Mouse (Mus musculus) heart, postnatal 0 days (tissue): ENCODE measurements at regions not wholly inside any gene's neighbourhood (a gene's known extent, or its start where the extent isn't known, plus 50 kb on each side); places are given as distances from the start of the nearest gene placed in this dataset.
A peak's percentile ranks its signal among the peaks of the same experiment; 100 is the strongest.

ENCODE experiments used
- ATAC-seq: fragments of 200-750 bp; cut with Nextera tagmentation; 2 replicates; pipeline ENCODE4 v1.8.0; 2017; ENCODE audit warnings: low read depth, moderate number of reproducible peaks, moderate library complexity; ENCODE audit not compliant: insufficient read depth
- DNase-seq: peaks from one replicate; pipeline ENCODE4 v3.0.0-alpha.2; 2016; ENCODE audit warnings: low spot score
- H3K27ac ChIP-seq: fragments of 300-500 bp; sonication (generic); 2 replicates; pipeline ENCODE4 v1.5.1; 2014; ENCODE audit warnings: low read depth, mild to moderate bottlenecking
- H3K27me3 ChIP-seq: fragments of 300-500 bp; sonication (generic); 2 replicates; pipeline ENCODE4 v1.6.1; 2014; ENCODE audit warnings: low read length, mixed read lengths; ENCODE audit not compliant: control insufficient read depth, insufficient read depth
- H3K36me3 ChIP-seq: fragments of 300-500 bp; sonication (generic); replicated peaks from 2 replicates; pipeline ENCODE4 v1.6.1; 2014; ENCODE audit warnings: low read length, mixed read lengths; ENCODE audit not compliant: control insufficient read depth, insufficient read depth
- H3K4me1 ChIP-seq: fragments of 300-500 bp; sonication (generic); 2 replicates; pipeline ENCODE4 v1.6.1; 2014; ENCODE audit warnings: antibody characterized with exemption; ENCODE audit not compliant: control insufficient read depth, insufficient read depth
- H3K4me2 ChIP-seq: fragments of 300-500 bp; sonication (generic); 2 replicates; pipeline ENCODE4 v1.6.1; 2014; ENCODE audit warnings: low read depth, mild to moderate bottlenecking, low read length, moderate library complexity
- H3K4me3 ChIP-seq: fragments of 300-500 bp; sonication (generic); 2 replicates; pipeline ENCODE4 v1.5.1; 2014; ENCODE audit warnings: low read depth, low read length
- H3K9ac ChIP-seq: fragments of 300-500 bp; sonication (generic); replicated peaks from 2 replicates; pipeline ENCODE4 v1.6.1; 2014; ENCODE audit warnings: low read depth, low read length, mixed read lengths
- H3K9me3 ChIP-seq: fragments of 300-500 bp; sonication (generic); replicated peaks from 2 replicates; pipeline ENCODE4 v1.6.1; 2016; ENCODE audit warnings: low read length; ENCODE audit not compliant: control insufficient read depth
- CTCF ChIP-seq: IDR thresholded peaks from 2 replicates; pipeline ENCODE4 v1.5.1; 2016; ENCODE audit warnings: antibody characterized with exemption, control low read depth, low read depth
- EP300 ChIP-seq: IDR thresholded peaks from 2 replicates; pipeline ENCODE4 v1.6.1; 2016; ENCODE audit warnings: antibody characterized with exemption, low read depth
- WGBS: fragments of 180-500 bp; shearing (Covaris S2); extraction: QIAGEN DNeasy Blood & Tissue Kit; methylation state at CpG from one replicate; pipeline ENCODE4 v1.1.7; 2014; 5-methylcytosine and 5-hydroxymethylcytosine counted together

DNA sequence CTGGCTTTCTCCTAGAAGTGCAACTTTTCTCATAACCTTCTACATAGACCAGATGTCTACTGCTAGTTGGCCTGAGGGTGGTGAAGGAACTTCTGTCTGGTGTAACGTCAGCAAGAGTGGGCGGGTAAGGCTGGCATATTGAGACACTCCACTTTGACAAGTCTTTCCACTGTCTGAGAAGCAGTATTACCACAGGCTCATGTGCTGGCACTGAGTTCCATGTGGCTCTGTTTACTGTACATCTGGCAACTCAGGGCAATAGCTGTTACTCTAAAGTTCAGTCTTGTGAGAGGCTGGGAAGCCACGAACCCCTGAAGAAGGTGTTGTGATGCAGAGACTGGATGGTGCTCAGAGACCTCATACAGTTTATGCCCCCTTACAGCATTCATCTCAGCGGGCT is 230.7 kb upstream of the Tbx18 start:
- Histone ChIP-seq H3K4me2 (no peak overlapping the region), H3K27me3 (no peaks in the 10 kb centered on the region), H3K36me3 (no peaks in the 10 kb centered on the region), H3K27ac (no peak overlapping the region), H3K9ac (no peak overlapping the region), H3K9me3 (no peaks in the 10 kb centered on the region), H3K4me3 (no peak overlapping the region), H3K4me1 (no peaks in the 10 kb centered on the region)
- no peak for ATAC-seq
- WGBS, result 79% methylated on average over 4 of the region's 4 CpGs
- no peak for DNase-seq
- no peak for TF ChIP-seq EP300
- TF ChIP-seq CTCF, result no peak

GRCm38 (mm10) chr9:87964508-87964907 is 233.4 kb upstream of the Tbx18 start:
- ATAC-seq (no peak), DNase-seq (no peak)
- Histone ChIP-seq H3K27ac (no peak overlapping the region), H3K4me1 (no peaks in the 10 kb centered on the region), H3K4me3 (no peak overlapping the region), H3K9me3 (no peaks in the 10 kb centered on the region), H3K9ac (no peak overlapping the region), H3K4me2 (no peak overlapping the region), H3K27me3 (no peaks in the 10 kb centered on the region), H3K36me3 (no peaks in the 10 kb centered on the region)
- TF ChIP-seq CTCF (no peak), EP300 (no peak)
- WGBS, result 72% methylated on average over 2 of the region's 2 CpGs

DNA sequence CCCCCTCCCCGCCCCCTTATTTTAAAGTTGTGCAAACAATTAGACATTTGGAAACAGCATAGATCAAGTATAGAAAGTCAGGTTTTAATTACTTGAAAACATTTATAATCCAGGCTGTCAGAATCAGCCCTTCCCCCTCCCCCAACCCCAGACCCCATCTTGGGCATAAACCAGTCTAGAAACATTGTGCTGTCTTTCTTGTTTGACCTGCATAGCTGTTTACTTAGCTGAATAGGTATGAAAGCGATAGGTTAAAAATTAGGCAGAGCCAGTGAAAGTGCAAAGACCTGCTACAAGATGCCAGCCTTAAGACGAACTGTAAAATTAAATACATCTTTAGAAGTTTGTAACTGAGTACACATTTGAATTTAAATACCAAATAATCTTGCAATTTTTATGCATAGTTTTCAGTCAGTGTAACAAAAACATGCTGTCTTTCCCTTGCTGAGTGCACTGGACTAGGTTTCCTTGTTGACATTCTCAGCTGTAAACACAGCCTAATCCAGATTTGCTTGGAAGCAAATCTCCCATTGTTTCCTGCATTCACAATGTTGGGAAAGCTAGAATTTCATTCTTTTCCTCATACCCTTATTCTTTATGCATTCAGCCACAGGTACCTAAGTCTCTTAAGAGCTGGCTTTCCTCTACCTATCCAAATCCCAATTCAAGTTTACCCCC is 234.2 kb upstream of the Tbx18 start:
- no peak for TF ChIP-seq EP300
- TF ChIP-seq CTCF, result no peak
- no peak for ATAC-seq

DNA sequence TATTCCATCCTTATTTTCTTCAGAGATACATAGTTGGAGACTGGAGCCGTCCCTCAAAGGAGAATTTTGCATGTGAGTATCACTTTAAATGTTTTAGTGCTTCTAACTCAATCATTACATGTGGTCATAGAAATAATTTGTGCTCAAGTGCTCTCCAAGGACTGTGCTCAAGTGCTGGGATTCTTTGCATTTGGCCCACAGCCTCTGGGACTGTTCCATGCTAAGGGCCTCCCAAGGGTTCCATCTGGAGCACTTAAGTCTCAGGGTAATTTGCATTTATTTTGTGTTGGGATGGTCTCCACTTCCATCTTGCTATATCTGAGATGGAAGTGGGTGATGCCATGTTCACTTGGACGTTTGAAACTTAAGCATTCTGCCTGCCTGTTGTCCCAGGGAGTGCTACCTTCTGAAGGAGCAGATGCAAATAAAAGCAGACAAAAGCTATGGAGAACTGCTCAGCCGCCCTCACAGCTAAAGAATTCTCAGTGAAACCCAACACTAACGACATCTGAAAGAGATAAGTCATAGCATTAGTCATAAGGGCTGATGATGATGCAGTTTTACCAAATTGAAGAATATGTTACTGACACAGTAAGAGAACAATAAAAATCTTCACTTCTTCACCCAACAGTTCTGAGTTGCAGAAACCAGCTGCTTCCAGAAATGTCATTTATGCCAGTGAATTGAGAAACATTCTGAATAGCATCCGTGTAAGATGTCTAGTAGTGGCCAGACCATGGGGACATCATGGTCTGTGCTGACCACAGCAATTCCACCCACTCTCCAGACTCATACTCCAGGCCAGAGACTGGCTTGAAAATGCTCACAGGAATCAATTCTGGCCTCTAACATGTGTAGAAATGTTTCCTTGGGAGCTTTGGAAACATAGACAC is 237.4 kb upstream of the Tbx18 start:
- ATAC-seq, result no peak; the same call in 1 of the 2 replicates
- WGBS, result 42% methylated on average over 5 of the region's 5 CpGs
- Histone ChIP-seq H3K4me3 (no peak overlapping the region), H3K4me1 (no peaks in the 10 kb centered on the region), H3K9me3 (no peaks in the 10 kb centered on the region), H3K27me3 (no peaks in the 10 kb centered on the region), H3K4me2 (no peak overlapping the region), H3K9ac (no peak overlapping the region), H3K27ac (no peak overlapping the region), H3K36me3 (no peaks in the 10 kb centered on the region)
- DNase-seq, result peak; percentile 24
- TF ChIP-seq EP300, result no peak
- no peak for TF ChIP-seq CTCF

More for the DNA sequence above, 234.2 kb upstream of the Tbx18 start:
- no peaks in the 10 kb centered on the region for H3K9me3 ChIP-seq
- WGBS, result 67% methylated on average over 3 of the region's 3 CpGs
- H3K27me3 ChIP-seq, result no peaks in the 10 kb centered on the region
- H3K27ac ChIP-seq, result no peak overlapping the region
- no peaks in the 10 kb centered on the region for H3K4me1 ChIP-seq
- DNase-seq, result no peak
- no peak overlapping the region for H3K9ac ChIP-seq
- no peaks in the 10 kb centered on the region for H3K36me3 ChIP-seq
- H3K4me2 ChIP-seq, result no peak overlapping the region
- no peak overlapping the region for H3K4me3 ChIP-seq

DNA sequence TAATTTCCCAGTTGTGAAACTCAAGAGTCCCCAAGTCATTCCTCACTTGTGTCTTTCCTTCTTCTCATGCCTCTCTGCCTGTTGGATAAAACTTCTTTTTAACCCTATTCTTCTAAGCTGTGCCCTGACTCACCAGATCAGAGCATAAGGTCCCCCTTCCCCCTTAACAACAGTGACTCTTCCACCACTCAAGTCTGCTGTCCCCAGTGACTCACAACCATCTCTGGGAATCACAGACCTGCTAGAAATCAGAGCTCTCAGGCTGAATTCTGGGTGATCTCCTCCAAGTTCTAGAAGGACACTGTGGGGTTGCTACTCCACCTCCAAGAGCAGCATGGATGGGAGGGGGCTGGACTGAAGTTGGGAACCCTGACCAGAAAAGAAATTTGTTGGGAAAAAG is 239.5 kb upstream of the Tbx18 start:
- no peaks in the 10 kb centered on the region for H3K9me3 ChIP-seq
- H3K9ac ChIP-seq, result no peak overlapping the region
- TF ChIP-seq CTCF, result no peak
- no peak for TF ChIP-seq EP300
- no peaks in the 10 kb centered on the region for H3K36me3 ChIP-seq
- H3K27ac ChIP-seq, result no peak overlapping the region
- H3K4me1 ChIP-seq, result no peaks in the 10 kb centered on the region
- DNase-seq (no peak), ATAC-seq (no peak)
- H3K4me2 ChIP-seq, result no peak overlapping the region
- H3K4me3 ChIP-seq, result no peak overlapping the region
- no peaks in the 10 kb centered on the region for H3K27me3 ChIP-seq
